Mouse (Mus musculus): ENCODE measurements around the gene Trim54. TPM values are rescaled to one million over a fixed set of nuclear protein-coding genes. Genes with fewer than 3 reads are reported as not detected.
A peak's percentile ranks its signal among the peaks of the same experiment; 100 is the strongest.

The Trim54 gene
- total RNA-seq, 2 experiments from 2014 or later, result 438 to 512 TPM

DNA sequence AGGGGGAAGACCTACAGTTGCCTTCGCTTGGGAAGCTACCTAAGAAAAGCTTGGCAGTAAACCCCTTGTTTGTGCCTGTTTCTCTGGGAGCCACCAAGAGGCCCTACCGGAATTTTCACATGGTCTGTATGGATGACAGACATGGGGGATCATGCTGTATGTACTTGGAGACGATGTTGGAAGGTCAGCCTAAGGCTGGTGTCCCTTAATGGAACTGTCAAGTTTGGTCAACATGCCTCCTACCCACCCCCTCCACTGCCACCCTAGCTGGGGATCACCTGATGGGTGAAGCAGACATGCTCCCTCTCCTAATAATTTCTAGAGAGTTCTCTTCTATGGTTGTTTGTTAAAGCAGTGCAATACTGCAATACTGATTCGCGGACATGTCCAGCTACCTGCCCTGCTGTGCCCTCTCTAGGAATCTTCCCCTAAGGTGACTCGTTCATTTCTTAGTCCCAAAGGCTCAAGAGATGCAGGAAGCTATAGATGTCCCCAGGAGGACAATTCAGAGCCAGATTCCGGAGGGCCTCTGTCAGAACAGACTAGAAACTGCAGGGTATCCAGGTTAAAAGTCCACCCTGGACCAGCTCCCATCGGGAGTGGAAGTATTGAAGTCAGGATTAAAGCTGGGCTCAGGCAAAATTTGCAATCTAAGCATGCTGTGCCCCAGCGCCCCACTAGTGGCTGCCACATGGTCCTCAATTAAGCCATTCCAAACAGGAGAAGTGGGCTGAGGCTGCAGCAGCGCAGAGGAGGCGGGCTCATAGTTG, 20.6 kb upstream of the Trim54 start:
- DNase-seq (ENCODE audit: low spot score), result no peak

DNA sequence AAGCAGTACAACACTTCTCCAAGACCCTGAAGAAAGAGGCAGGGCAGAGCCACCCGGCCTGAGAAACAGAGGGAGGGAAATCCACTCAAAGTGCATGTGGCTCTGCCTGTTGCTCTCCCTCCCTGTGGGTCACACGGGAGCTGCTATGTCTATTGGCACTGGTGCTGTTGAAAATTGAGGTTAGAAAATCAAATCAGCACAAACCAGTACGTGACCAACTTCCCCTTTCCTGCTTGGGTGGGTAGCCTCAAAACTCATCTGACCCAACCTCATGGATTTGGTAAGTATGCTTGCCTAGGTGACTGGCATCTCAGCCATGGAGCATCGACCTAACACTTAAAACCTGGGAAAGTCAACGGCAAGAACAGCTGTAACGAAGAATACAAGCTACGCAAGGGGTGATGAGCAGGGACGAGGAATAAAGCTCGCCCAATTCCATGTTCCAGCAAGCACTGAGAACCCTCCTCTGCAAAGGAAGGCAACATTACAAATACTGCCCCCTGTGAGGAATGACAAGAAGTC, 10.6 kb upstream of the Trim54 start, which contains the start of gene Dnajc5g:
Dnajc5g (plus strand) TSS at position 472 of the 522 bp plus-strand sequence.
- DNase-seq (ENCODE audit: low spot score), result no peak

DNA sequence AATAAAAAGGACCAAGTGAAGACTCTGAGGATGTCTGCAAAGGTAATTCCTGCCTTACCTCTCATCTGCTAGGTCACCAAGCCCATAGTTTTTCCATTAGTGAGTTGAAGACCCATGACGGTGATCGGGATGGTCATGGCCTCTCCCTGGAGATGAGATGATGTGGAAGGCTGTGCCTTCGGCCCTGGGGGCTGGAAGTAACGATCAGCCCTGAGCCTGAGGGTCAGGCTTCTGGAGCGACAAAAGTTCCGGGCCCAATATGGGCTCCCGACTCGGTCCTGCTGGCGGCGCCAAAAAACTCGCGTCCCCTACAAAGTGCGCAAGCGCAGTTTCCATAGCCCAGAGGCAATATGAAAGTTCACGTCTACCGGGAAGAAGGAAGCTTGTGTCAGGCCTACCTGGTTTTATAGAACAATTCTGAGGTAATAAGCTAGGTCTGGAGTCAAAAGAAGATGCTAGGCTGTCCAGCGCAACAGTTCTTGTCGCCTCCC, 8.5 kb upstream of the Trim54 start, which contains the start of gene Slc30a3:
Slc30a3 (minus strand) TSS at position 238 of the 491 bp plus-strand sequence.
- DNase-seq (ENCODE audit: low spot score), result no peak

DNA sequence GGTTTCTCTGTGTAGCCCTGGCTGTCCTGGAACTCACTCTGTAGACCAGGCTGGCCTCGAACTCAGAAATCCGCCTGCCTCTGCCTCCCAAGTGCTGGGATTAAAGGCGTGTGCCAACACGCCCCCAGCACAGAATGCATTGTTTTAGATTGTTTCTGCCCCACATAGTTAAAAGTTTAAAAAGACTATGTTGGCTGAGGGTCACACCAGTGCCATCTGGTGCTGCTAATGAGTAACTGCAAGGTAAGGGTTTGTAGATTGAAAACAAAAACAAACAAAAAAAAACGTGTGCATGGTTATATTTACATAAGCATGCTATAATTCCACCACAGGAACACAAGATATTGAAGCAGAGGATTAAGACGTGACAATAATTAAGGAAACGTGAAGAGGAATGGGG, 5.7 kb upstream of the Trim54 start:
- no peak for DNase-seq (ENCODE audit: low spot score)

DNA sequence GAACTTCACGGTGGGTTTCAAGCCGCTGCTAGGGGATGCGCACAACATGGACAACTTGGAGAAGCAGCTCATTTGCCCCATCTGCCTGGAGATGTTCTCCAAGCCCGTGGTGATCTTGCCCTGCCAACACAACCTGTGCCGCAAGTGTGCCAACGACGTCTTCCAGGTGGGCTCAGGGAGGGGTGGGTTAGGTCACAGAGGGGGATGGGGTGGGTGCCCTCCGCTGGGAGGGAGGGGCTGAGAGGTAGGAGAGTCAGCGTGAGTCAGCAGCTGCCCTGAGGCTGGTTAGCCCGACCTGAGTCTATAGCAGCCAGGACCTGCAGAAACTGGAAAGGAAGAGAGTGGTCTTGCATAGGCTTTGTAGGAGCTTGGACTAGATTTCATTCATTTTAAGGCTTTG, 400 bp downstream of the Trim54 start:
- DNase-seq (ENCODE audit: low spot score), result no peak

DNA sequence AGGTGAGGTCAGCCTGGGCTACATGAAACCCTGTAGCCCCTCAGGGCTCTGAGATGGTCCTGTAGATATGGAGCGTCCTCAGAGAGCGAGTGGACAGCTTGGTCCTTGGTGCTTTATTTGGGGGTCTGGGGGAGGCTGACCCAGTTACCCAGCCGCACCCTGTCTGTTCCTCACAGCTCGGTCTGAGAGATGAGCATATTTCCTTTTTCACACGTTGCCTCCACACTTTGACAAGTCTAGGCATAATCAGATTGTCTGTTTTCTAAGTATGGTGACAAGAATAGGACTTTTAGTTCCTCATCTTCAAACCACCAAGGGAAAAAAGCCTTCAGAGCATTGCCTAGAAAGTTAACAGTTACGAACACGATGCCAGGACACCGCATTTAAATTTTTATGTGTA, 4.6 kb downstream of the Trim54 start:
- no peak for DNase-seq (ENCODE audit: low spot score)

DNA sequence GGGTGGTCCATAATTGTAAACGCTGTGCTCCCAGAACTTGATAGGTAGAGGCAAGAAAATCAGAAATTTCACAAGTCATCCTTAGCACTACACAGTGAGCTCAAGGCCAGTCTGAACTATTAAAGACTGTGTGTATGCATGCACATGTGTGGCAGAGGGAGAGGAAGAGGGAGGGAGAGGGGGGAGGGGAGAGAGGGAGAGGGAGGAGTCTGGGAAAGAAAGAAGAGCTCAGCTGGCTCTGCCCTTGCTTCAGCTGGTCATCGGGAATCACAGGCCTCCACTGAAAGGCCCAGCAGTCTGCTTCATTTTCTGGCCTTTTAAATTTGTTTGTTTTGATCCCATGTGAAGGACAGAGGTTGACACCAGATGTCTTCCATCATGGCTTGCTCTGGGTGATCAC, 7.0 kb downstream of the Trim54 start:
- DNase-seq (ENCODE audit: low spot score), result no peak

DNA sequence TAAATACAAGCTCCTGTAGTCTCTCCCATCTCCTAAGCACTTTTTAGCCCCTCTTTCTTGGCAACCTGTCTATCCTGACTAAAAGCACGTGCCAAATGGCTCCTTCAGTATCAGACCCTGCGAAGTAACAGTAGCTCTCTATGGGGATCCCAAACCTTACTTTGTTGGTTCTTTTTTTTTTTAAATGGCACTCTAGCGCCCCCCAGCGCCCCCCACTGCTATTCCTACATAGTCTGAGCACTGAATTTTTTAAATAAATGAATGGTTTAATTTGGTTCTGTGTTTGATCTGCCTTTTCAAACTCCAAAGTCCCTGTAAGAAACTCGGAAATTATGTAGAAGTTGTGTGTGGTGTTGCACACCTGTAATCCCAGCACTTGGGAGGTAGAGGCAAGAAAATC, 9.5 kb downstream of the Trim54 start:
- no peak for DNase-seq (ENCODE audit: low spot score)

DNA sequence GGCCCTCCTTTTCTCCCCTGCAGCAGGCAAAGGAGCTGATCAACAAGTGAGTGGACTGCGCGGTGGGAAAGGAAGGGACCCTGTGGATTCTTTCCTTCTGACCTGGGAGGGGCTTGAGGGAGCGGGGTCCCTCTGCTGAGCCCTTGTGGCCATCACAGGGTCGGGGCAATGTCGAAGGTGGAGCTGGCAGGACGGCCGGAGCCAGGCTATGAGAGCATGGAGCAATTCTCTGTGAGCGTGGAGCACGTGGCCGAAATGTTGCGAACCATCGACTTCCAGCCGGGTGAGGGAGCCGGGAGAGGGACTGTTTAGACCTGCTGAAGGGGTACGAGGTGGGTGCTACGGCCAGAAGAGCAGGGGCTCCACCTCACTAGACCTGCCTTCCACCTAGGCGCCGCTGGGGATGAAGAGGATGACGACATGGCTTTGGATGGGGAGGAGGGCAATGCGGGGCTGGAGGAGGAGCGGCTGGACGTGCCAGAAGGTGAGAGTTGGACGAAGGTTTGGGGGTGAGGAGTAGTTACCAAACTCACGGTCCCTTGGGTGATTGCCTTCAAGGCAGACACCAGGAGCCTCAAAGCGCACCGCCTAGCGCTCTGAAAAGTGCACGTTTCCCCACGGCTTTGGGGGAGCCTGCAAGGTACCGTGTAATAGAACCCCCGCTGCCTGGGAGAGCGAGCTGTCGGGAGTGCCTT, 20.4 kb downstream of the Trim54 start:
- no peak for DNase-seq (ENCODE audit: low spot score)

DNA sequence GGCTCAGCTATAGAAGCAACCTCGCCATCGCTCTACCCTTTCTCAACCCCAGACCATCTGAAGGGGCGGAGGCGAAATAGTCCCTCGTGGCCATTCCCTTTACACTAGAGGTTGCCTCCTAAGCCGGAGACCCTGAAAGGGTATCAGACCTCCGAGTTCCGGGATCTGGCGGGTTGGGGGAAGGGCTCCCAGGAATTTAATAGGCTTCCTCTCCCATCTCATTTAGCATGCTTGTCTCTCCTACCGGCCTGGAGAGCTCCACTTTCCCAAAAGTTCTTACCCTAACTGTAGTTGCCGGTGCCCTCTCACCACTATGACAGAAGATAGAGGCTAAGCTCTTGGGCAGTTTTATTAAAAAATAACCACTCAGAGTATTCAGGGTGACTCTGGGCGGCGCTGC, 21.1 kb downstream of the Trim54 start:
- no peak for DNase-seq (ENCODE audit: low spot score)

DNA sequence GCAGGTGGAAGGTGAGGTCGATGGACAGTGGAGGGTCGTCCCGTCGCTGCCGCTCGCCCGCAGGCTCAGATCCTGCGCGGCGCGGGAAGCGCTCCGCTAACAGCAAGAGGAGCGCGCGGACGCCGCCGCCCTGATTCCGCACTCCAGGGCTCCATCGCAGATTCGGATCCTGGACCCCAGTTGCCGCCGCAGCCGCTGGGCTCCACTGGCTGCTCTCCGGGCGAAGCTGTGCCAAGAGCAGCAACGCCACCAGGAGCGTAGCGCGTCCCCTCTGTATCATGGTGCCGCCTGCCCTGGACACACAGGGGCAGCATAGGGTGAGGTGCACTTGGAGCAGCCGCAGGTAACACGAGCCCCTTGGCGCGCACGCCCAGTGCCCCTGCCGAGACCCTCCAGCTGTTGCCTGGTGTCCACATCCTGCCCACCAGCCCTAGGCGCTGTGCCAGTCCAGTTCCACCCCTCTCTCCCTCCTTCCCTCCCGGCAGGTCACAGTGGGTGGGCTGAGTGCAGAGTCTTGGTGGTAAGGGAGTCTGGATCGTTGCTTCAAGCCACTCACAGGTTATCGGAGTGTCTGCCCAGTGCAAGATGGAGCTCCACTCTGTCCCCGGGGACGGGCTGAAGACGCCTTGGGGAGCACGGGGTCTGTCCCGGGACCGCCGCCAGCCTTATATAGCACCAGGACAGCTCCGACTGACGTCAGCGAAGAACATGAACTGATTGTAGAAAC, 21.9 kb downstream of the Trim54 start, which contains the start of gene Ucn:
Ucn (minus strand) TSS at position 589 of the 727 bp plus-strand sequence.
- DNase-seq (ENCODE audit: low spot score), result no peak

DNA sequence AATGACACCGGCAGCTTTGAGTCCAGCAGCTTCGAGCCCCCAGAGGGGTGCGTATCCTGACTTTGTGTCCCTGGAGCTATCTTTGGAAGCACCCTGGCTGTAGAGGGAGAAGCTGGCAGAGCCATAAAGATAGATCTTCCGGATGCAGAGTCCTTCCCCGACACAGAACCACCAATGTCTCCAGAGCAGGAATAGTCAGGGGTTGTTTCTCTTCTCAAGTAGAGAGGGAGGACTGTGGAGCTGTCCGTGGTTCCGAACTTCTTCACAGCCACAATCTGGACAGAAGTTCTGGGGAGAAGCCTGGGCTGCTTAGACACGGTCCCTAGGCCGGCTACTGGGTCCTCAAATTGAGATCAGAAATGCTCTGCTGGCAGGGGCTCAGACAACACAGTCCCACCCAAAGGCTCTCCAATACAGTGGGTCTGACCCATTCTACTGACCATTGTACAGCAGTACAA, 22.5 kb downstream of the Trim54 start:
- DNase-seq (ENCODE audit: low spot score), result no peak

DNA sequence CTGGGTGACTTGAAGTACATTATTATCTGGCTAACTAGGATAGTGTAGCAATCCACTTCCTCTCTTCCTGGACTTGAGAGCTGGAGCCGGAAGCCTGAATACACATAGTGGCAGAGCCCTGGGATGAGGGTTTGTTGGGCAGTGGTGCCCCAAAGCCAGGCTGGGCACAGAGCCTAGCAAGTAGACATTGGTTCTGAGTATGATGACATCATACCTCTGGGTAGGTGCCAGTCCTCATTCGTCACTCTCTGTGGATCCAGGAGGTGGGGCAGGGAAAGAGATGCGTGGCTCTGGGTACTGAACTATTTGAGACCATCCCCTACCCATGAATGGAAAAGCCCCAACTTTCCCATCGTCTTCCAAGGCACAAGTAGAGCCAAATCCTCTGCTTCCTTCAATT, 33.3 kb downstream of the Trim54 start:
- DNase-seq (ENCODE audit: low spot score), result no peak

DNA sequence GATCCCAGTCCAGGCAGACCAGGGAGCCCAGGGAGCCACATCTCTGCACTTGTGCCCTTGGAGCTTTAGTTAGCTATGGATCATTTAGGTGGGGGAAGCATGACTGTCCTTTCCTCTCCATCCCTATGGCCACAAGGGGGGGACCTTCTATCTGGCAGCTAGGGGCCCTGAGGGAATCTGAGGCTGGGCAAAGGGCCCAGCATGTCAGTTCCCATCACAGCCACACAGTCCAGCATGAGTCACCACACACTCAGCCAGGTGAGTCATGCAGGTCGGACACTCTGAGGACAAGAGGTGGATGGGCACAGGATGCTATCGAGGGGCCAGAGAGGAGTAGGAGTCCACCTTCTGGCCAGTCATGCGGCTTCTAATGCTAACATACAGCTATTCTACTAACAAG, 35.2 kb downstream of the Trim54 start:
- DNase-seq (ENCODE audit: low spot score), result no peak

DNA sequence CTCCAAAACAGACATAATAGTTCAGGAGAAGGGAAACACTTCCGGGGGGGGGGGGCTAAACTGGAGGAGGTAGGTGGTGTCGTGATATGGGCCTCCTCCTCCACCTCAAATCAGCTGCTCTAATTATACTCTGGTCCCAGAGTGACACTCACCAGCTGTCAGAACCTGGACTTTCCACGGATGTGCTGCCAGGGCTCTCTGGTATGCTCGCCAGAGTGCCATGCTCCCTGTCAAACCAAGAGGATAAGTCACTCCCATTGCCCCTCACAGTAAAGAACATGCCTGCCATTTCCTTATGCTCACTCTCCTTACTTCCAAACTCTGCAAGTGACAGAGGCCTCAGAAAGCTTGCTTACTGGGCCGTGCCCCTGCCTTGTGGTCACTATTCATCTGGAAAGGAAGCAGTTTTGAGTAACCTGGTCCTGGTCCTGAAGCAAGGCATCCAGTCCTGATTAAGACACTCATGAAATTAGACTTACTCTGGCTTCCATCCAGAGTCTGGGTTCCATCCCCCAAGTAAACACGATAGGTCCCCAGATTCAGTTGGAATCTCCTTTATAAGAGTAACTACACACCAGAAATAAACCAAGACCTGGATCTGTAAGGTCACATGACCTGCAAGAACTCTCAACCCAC, 37.1 kb downstream of the Trim54 start:
- DNase-seq (ENCODE audit: low spot score), result peak; percentile 59

DNA sequence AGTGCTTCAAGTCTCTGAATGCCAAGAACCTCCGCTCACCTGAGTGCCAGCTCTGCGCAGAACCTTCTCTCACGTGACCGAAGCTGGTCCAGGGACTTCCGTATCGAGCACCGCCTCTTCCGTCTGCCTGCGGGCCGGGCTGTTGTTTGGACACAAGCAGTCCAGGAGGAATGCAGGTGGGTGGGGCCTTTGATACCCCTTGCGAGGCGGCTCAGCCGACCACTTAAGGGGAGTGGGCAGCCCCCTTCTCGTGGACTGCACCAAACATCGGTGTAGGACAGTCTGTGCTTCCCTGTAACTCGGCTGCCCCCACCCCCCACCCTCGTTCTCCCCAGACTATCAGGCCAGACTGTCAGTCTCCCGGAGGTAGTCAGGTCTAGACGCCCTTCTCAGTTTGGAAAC, 37.6 kb downstream of the Trim54 start, which contains the start of gene Mpv17:
Mpv17 (minus strand) TSS at position 100 of the 402 bp plus-strand sequence.
- peak; percentile 84 for DNase-seq (ENCODE audit: low spot score)

DNA sequence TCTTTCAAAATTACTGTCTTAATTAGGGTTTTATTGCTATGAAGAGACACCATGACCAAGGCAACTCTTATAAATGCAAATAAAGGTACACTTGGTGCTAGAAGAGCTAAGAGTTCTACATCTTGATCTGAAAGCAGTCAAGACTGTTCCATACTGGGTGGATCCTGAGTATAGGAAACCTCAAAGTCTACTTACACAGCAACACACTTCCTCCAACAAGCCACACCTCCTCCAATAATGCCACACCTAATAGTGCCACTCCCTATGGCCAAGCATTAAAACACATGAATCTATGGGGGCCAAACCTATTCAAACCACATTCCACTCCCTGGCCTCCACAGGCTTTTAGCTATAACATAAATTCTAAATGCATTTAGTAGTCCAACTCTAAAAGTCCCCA, 46.0 kb downstream of the Trim54 start:
- no peak for DNase-seq (ENCODE audit: low spot score)

DNA sequence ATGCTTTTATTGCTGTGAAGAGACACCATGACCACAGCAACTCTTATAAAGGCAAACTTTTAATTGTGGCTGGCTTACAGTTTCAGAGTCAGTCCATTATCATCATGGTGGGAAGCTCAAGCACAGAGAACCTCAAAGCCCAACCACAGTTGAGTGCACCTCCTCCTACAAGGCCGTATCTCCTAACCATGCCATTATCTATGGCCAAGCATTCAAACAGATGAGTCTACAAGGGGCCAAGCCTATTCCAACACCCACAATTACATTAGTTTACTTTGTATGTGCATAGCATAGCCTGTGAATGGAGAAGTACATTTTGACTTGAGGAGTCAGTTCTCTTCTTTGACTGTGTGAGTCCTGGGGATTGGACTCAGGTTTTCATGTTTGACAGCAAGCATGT, 48.4 kb downstream of the Trim54 start:
- DNase-seq (ENCODE audit: low spot score), result no peak

DNA sequence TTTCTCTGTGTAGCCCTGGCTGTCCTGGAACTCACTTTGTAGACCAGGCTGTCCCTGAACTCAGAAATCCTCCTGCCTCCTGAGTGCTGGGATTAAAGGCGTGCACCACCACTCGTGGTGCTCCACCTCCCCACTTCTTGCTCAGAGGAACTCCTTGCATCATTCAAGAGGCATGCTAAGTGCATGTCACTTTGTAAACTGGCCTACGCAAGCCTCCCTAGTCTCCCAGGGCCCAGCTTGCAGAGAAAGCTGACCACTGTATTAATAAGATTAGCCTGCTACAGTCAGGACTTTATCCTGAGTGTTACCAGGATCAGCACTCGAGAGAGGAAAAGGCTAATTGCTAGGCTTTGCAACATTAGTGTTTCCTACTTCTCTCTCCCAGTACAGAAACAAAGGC, 52.1 kb downstream of the Trim54 start:
- no peak for DNase-seq (ENCODE audit: low spot score)

DNA sequence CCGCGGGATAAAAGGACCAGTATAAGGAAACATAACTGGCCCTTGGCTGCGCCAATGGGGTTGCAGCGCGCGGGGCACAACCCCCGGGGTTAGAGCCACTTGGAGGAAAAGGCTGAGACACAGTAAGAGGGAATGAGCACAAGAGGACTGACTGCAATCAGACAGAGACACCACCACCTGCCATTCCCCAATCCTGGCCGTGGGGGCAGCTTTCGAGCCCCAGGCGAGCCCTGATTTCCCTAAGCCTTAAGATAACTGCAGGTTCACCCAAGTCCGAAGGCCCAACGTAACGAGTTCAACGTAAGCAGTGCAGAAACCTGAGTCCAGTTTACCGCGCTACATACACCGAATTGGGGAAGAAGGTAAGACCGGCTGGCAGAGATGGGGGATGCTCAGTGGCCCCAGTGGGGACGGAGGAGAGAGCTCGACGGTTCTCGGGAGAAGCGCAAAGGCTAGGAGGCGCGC, 62.8 kb downstream of the Trim54 start:
- DNase-seq (ENCODE audit: low spot score), result no peak
